Mouse (Mus musculus) urinary bladder, adult 18-20 months (tissue): Measurements from ENCODE around the gene Ccdc88a.

ENCODE experiments used
- DNase-seq, 2 experiments: peaks; one replicate each; pipeline ENCODE4 v3.0.0; 2022; ENCODE audit warnings: low spot score in 2 of 2, mixed read lengths in 2 of 2

Gene Ccdc88a

DNA sequence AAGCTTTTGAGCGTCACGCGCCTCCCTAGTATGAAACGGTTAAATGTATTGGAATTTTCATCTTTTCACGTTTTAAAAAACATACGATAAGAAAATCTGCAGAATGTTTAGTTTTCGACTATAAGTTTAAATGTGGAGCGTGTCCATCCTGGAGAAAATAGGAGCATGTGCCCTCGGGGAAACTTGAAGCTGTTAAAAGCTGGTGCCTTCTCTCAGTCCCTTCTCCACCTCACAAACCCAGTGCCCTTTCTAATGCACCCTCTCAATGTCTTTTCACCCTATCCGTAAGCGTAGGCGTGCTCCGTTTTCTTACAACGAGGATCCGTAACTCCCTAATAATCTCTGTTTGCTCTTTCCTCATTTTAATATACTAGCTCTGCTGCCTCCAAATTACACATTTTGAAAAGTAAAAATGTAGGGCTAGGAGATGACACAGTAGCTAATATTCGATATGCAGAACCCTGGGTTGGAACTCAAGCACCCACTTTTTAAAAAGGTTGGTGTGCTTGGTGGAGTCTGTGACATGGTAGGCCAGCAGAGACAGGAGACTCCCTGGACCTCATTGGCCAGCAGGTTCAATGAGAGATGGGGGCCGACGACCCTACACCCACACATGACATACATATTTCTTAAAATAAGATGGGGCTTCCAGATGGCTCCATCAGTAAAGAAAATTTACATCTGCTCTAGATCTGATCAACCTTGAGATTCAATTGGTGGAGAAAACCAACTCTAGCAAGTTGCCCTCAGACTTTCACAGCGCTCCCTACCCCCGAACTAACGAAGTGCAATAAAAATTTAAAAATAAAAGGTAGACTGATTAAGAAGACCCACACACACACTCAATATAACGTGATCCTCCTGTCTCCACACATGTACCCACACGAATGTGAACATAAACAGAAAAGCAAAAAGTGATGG, 175.3 kb downstream of the Ccdc88a start:
- no peak for DNase-seq

DNA sequence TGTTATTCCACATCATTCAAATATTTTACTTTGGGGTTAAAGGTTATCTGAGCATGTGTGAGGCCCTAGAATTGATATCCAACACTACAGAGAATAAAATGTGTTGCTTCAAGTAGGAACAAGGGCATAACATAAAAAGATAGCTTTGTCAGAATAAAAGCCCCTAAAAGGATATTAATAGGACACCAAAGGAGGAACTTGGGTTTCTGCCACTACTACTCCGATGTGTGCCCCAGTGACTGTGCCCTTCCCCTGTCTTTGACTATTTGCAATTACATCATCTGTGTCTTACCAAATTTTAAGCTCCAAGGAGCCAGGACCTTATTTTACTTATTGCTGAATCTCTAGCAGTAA, 175.9 kb downstream of the Ccdc88a start:
- no peak for DNase-seq
